Mouse (Mus musculus): ENCODE results near the gene Arntl.

- TF ChIP-seq CTCF (IDR thresholded peaks at IDR 0.05; ENCODE audit: low read depth): no peak
- TF ChIP-seq EP300 (IDR thresholded peaks at IDR 0.05; ENCODE audit: low read depth): no peak
Observed at GRCm38 (mm10) chr7:113193872-113194271, 13.4 kb upstream of the Arntl start.

Data from liver, embryonic 14.5 days (tissue).